26 mouse cellular contexts compared by ENCODE assay signal in the genomic region with DNA sequence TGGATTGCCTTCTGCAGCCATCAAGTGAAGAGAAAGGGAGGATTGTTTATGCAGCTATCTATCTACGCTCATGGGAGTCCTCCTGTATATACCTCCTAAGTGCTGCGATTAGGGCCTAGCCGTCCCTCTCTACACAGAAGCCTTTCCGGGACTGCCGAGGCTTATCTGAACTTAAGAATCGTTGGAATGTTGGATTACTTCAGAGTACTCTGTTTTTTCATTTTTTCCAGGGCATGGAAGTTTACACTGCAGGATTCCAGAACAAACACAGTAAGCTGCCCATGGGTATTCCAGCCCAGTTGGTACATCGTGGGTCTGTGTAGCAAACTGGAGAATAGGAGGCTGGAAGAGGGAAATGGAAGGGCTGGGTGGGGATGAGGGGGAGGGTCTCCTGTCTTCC. TPM values are rescaled to one million over a fixed set of nuclear protein-coding genes. Genes with fewer than 3 reads are reported as not detected.
DNase-seq lines count a peak whose midpoint lies in the region; ATAC-seq and TF ChIP-seq lines count a peak whose summit lies in the region.
"Had no signal": no experiment of that assay in that cellular context is flagged by ENCODE, and none has a peak within 500 bp of the region (broad histone marks: within the 10 kb centered on the region; RNA-seq: fewer than 3 reads in every experiment).

No protein-coding gene starts in this region.

- H3K36me3 ChIP-seq in heart, embryonic 13.5 days, result peaks cover 56% of the 10 kb centered on the region
- no peaks in the 10 kb centered on the region; the same call in 1 of the 2 replicates for H3K36me3 ChIP-seq in forebrain, embryonic 11.5 days (ENCODE audit: control insufficient read depth, insufficient read depth, low read length)
- H3K36me3 ChIP-seq: embryonic facial prominence, embryonic 12.5 days had no signal

- no peaks in the 10 kb centered on the region for H3K9me3 ChIP-seq in heart, embryonic 13.5 days
- H3K9me3 ChIP-seq in forebrain, embryonic 11.5 days (ENCODE audit: control insufficient read depth, low read length), result no peaks in the 10 kb centered on the region
- H3K9me3 ChIP-seq: embryonic facial prominence, embryonic 12.5 days; forebrain, embryonic 12.5 days; G1E; limb, embryonic 13.5 days; liver, embryonic 12.5 days; midbrain, embryonic 15.5 days; neural tube, embryonic 12.5 days had no signal

- no peak for TF ChIP-seq CTCF in lung, adult 2 months (IDR thresholded peaks at IDR 0.05; ENCODE audit: insufficient read depth, low read length)

- intact Hi-C loops in heart, postnatal 10 days (cut with DNase I), result loop anchor here (10.0 kb wide), 1 partner anchor 219 kb away; no protein-coding TSS in a partner anchor

- peak overlapping the region; percentile 43 for H3K27ac ChIP-seq in heart, embryonic 13.5 days (replicated peaks)
- no peak overlapping the region for H3K27ac ChIP-seq in forebrain, embryonic 11.5 days (ENCODE audit: low read depth, low read length)
- H3K27ac ChIP-seq: embryonic facial prominence, embryonic 12.5 days; forebrain, embryonic 12.5 days; limb, embryonic 13.5 days; liver, embryonic 12.5 days; midbrain, embryonic 15.5 days; neural tube, embryonic 12.5 days had no signal

- peak overlapping the region; percentile 21; the same call in 1 of the 2 replicates for H3K9ac ChIP-seq in heart, embryonic 13.5 days
- H3K9ac ChIP-seq in forebrain, embryonic 11.5 days (ENCODE audit: low read length), result no peak overlapping the region
- H3K9ac ChIP-seq: embryonic facial prominence, embryonic 12.5 days; forebrain, embryonic 12.5 days; limb, embryonic 13.5 days; liver, embryonic 12.5 days; midbrain, embryonic 15.5 days; neural tube, embryonic 12.5 days had no signal

- H3K4me2 ChIP-seq in heart, embryonic 13.5 days, result no peak overlapping the region
- H3K4me2 ChIP-seq in forebrain, embryonic 11.5 days (ENCODE audit: low read depth, low read length, severe bottlenecking), result no peak overlapping the region
- H3K4me2 ChIP-seq: embryonic facial prominence, embryonic 12.5 days; forebrain, embryonic 12.5 days; limb, embryonic 13.5 days; liver, embryonic 12.5 days; midbrain, embryonic 15.5 days; neural tube, embryonic 12.5 days had no signal

- H3K27me3 ChIP-seq in heart, embryonic 13.5 days (replicated peaks), result no peaks in the 10 kb centered on the region
- H3K27me3 ChIP-seq in forebrain, embryonic 11.5 days (ENCODE audit: control insufficient read depth, insufficient read depth, low read length), result no peaks in the 10 kb centered on the region
- H3K27me3 ChIP-seq: CH12.LX; embryonic facial prominence, embryonic 12.5 days; forebrain, embryonic 12.5 days; limb, embryonic 13.5 days; liver, embryonic 12.5 days; midbrain, embryonic 15.5 days; neural tube, embryonic 12.5 days; Patski had no signal

- DNase-seq in heart, postnatal 10 days, result no peak
- peak; percentile 42 to 53 for DNase-seq in lung, adult 18-20 months
- no peak for DNase-seq in lung, adult 2 months
- DNase-seq in lung, postnatal 10 days, result peak; percentile 12
- DNase-seq in adrenal gland, postnatal 36 days, result no peak
- DNase-seq in forebrain, embryonic 11.5 days (ENCODE audit: low spot score), result no peak
- DNase-seq: adrenal gland, adult 2 months; B cell, adult 2 months; cerebellum, adult 18-20 months; cerebellum, postnatal 25 days; gastrocnemius, postnatal 36 days; kidney, adult 18-20 months; kidney, postnatal 4 days; right cerebral cortex, postnatal 25 days; spleen, adult 18-20 months; thymus, postnatal 25 days had no signal

- H3K4me3 ChIP-seq in heart, embryonic 13.5 days, result no peak overlapping the region
- H3K4me3 ChIP-seq in lung, adult 2 months (replicated peaks; ENCODE audit: extremely low read depth, low read depth, low read length), result no peak overlapping the region
- H3K4me3 ChIP-seq in forebrain, embryonic 11.5 days (ENCODE audit: low read depth, low read length), result no peak overlapping the region
- H3K4me3 ChIP-seq: embryonic facial prominence, embryonic 12.5 days; forebrain, embryonic 12.5 days; limb, embryonic 13.5 days; liver, embryonic 12.5 days; midbrain, embryonic 15.5 days; neural tube, embryonic 12.5 days had no signal

- peaks cover 16% of the 10 kb centered on the region for H3K4me1 ChIP-seq in heart, embryonic 13.5 days
- H3K4me1 ChIP-seq in lung, adult 2 months (ENCODE audit: control insufficient read depth, insufficient read depth, low read length), result no peaks in the 10 kb centered on the region
- H3K4me1 ChIP-seq in forebrain, embryonic 11.5 days (replicated peaks; ENCODE audit: control insufficient read depth, insufficient read depth, low read length), result no peaks in the 10 kb centered on the region
- H3K4me1 ChIP-seq: embryonic facial prominence, embryonic 12.5 days; forebrain, embryonic 12.5 days; midbrain, embryonic 15.5 days; neural tube, embryonic 12.5 days had no signal

- 18% methylated on average over 7 of the region's 7 CpGs for WGBS in heart, embryonic 13.5 days
- WGBS in lung, adult 2 months, result 46% methylated on average over 7 of the region's 7 CpGs
- WGBS in forebrain, embryonic 11.5 days, result 86% methylated on average over 7 of the region's 7 CpGs

- no peak for TF ChIP-seq POLR2A in lung, adult 2 months (IDR thresholded peaks at IDR 0.05; ENCODE audit: borderline replicate concordance, extremely low read depth, low read depth, low read length)

- no peak for ATAC-seq in heart, embryonic 13.5 days (ENCODE audit: extremely low read depth, insufficient number of reproducible peaks, low FRiP score, low TSS enrichment)
- ATAC-seq in forebrain, embryonic 11.5 days (replicated peaks; ENCODE audit: low FRiP score), result no peak
- ATAC-seq: liver, embryonic 12.5 days; midbrain, embryonic 15.5 days; Patski had no signal

RNA-seq across cellular contexts. Expression of a gene that starts 14.5 kb away (rescaled TPM):
- polyA plus RNA-seq in heart, embryonic 13.5 days (2015; fragmentation: Nextera tagmentation; extraction: Ambion mirVana), result 56.3 and 61.6 TPM in 2 replicates
- total RNA-seq in heart, postnatal 10 days (2021), result 10 to 100 TPM; 66.9 to 72.3 TPM
- polyA plus RNA-seq in lung, adult 2 months (2012; rRNA removed), result 59.4 and 77.5 TPM in 2 replicates
- total RNA-seq in adrenal gland, postnatal 36 days (2021), result 100 to 1,000 TPM; 185 to 193 TPM
- 50.2 and 50.3 TPM in 2 replicates for polyA plus RNA-seq in forebrain, embryonic 11.5 days (2014; fragmentation: Nextera tagmentation; extraction: Ambion mirVana)

RNA-seq across cellular contexts. Expression of a gene that starts 21.4 kb away (rescaled TPM):
- polyA plus RNA-seq in heart, embryonic 13.5 days (2015; fragmentation: Nextera tagmentation; extraction: Ambion mirVana), result 43.7 and 44.2 TPM in 2 replicates
- 10 to 100 TPM; 72.6 to 78.1 TPM for total RNA-seq in heart, postnatal 10 days (2021)
- 361 and 389 TPM in 2 replicates for polyA plus RNA-seq in lung, adult 2 months (2012; rRNA removed)
- 100 to 1,000 TPM; 133 to 149 TPM for total RNA-seq in adrenal gland, postnatal 36 days (2021)
- 147 and 156 TPM in 2 replicates for polyA plus RNA-seq in forebrain, embryonic 11.5 days (2014; fragmentation: Nextera tagmentation; extraction: Ambion mirVana)

Comparison
In these comparisons a context has a peak if more than half of its experiments do, and no peak if none do; other contexts are left out.
1. DNase-seq: peak in lung, adult 18-20 months (2 of 2) and lung, postnatal 10 days (single experiment); none in heart, postnatal 10 days (0 of 2), lung, adult 2 months (single experiment), adrenal gland, postnatal 36 days (0 of 2) and forebrain, embryonic 11.5 days (single experiment).